Mouse (Mus musculus): ENCODE data around the gene Rbfox1. TPM values are rescaled to one million over a fixed set of nuclear protein-coding genes. Genes with fewer than 3 reads are reported as not detected.

The Rbfox1 gene
- polyA plus RNA-seq, 1 experiment, result not detected

GRCm38 (mm10) chr16:6313689-6314088 is 428.5 kb downstream of the Rbfox1 start:
- Histone ChIP-seq H3K4me3 (ENCODE audit: low read depth, low read length) (no peak overlapping the region), H3K36me3 (ENCODE audit: control insufficient read depth, insufficient read depth, low read length, poor library complexity, severe bottlenecking) (no peaks in the 10 kb centered on the region), H3K4me1 (ENCODE audit: control insufficient read depth, insufficient read depth, low read length) (no peaks in the 10 kb centered on the region), H3K9me3 (replicated peaks; ENCODE audit: control insufficient read depth, insufficient read depth, low read length, poor library complexity, severe bottlenecking) (no peaks in the 10 kb centered on the region), H3K27ac (ENCODE audit: insufficient read depth, low read length) (no peak overlapping the region), H3K9ac (ENCODE audit: low read depth, poor library complexity, severe bottlenecking) (no peak overlapping the region), H3K27me3 (ENCODE audit: control insufficient read depth, insufficient read depth, low read length, poor library complexity, severe bottlenecking) (no peaks in the 10 kb centered on the region)
- TF ChIP-seq POLR2A (IDR thresholded peaks at IDR 0.05; ENCODE audit: insufficient read depth, low read length) (no peak), EP300 (IDR thresholded peaks at IDR 0.05; ENCODE audit: insufficient read depth, low read depth, low read length) (no peak)

DNA sequence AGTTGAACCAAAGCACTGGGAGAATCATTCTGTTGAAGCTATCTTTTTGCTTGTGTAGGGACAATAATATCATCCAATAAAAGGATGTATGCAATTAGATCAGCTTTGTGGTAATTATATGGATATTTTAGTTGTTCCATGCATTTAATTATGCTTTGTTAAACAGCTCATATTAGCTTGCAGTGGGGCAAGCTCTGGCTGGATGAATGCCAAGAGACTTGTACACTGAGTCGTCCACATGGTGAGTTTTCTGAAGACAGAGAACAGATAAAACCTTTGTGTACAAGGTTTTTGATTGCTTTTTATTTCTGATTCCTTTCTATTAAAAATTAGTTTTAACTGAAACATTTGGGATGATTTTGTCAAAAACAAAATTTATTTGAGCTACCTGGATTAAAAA is 439.7 kb downstream of the Rbfox1 start:
- Histone ChIP-seq H3K9ac (ENCODE audit: low read depth, poor library complexity, severe bottlenecking) (no peak overlapping the region), H3K27ac (ENCODE audit: insufficient read depth, low read length) (no peak overlapping the region), H3K9me3 (replicated peaks; ENCODE audit: control insufficient read depth, insufficient read depth, low read length, poor library complexity, severe bottlenecking) (no peaks in the 10 kb centered on the region; the same call in 1 of the 2 replicates), H3K27me3 (ENCODE audit: control insufficient read depth, insufficient read depth, low read length, poor library complexity, severe bottlenecking) (no peaks in the 10 kb centered on the region), H3K4me1 (ENCODE audit: control insufficient read depth, insufficient read depth, low read length) (no peaks in the 10 kb centered on the region), H3K36me3 (ENCODE audit: control insufficient read depth, insufficient read depth, low read length, poor library complexity, severe bottlenecking) (no peaks in the 10 kb centered on the region), H3K4me3 (ENCODE audit: low read depth, low read length) (no peak overlapping the region)
- TF ChIP-seq CTCF (IDR thresholded peaks at IDR 0.05; ENCODE audit: low read depth, low read length) (no peak), POLR2A (IDR thresholded peaks at IDR 0.05; ENCODE audit: insufficient read depth, low read length) (no peak), EP300 (IDR thresholded peaks at IDR 0.05; ENCODE audit: insufficient read depth, low read depth, low read length) (no peak)

DNA sequence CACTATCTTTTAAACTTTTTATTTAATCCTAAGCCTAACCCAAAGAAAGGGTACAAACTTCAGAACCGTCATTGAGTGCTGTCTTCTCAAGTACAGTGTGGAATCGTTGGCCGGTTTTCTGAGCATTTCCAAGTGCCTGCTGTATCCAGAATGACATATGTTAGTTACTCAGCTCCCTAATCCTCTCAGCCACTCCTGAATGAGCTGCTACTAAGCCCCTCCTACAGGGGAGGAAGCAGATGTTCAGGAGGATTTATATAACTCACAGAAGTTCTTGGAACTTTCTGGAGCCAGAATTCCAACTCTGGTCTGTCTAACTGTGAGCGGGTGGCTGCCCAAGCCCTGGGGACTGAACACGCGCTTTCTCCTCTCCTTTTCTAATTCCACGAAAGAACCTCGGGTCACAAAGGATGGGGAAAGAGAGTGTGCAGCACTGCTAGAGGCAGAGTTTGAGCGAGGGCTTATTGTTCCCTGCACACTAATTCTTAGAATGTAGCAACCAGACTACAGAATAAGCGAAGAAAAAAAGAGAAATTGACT is 446.3 kb downstream of the Rbfox1 start:
- Histone ChIP-seq H3K27ac (ENCODE audit: insufficient read depth, low read length) (no peak overlapping the region), H3K9me3 (replicated peaks; ENCODE audit: control insufficient read depth, insufficient read depth, low read length, poor library complexity, severe bottlenecking) (no peaks in the 10 kb centered on the region), H3K4me3 (ENCODE audit: low read depth, low read length) (no peak overlapping the region), H3K9ac (ENCODE audit: low read depth, poor library complexity, severe bottlenecking) (no peak overlapping the region), H3K27me3 (ENCODE audit: control insufficient read depth, insufficient read depth, low read length, poor library complexity, severe bottlenecking) (no peaks in the 10 kb centered on the region; the same call in 1 of the 2 replicates), H3K4me1 (ENCODE audit: control insufficient read depth, insufficient read depth, low read length) (no peaks in the 10 kb centered on the region), H3K36me3 (ENCODE audit: control insufficient read depth, insufficient read depth, low read length, poor library complexity, severe bottlenecking) (no peaks in the 10 kb centered on the region)
- TF ChIP-seq CTCF (IDR thresholded peaks at IDR 0.05; ENCODE audit: low read depth, low read length) (no peak), POLR2A (IDR thresholded peaks at IDR 0.05; ENCODE audit: insufficient read depth, low read length) (no peak), EP300 (IDR thresholded peaks at IDR 0.05; ENCODE audit: insufficient read depth, low read depth, low read length) (no peak)

- H3K27ac ChIP-seq (ENCODE audit: insufficient read depth, low read length), result no peak overlapping the region
- no peak overlapping the region for H3K4me3 ChIP-seq (ENCODE audit: low read depth, low read length)
- no peak for TF ChIP-seq POLR2A (IDR thresholded peaks at IDR 0.05; ENCODE audit: insufficient read depth, low read length)
- TF ChIP-seq CTCF (IDR thresholded peaks at IDR 0.05; ENCODE audit: low read depth, low read length), result no peak
- no peaks in the 10 kb centered on the region; the same call in 1 of the 2 replicates for H3K27me3 ChIP-seq (ENCODE audit: control insufficient read depth, insufficient read depth, low read length, poor library complexity, severe bottlenecking)
- no peaks in the 10 kb centered on the region for H3K36me3 ChIP-seq (ENCODE audit: control insufficient read depth, insufficient read depth, low read length, poor library complexity, severe bottlenecking)
- no peak overlapping the region for H3K9ac ChIP-seq (ENCODE audit: low read depth, poor library complexity, severe bottlenecking)
- no peaks in the 10 kb centered on the region for H3K4me1 ChIP-seq (ENCODE audit: control insufficient read depth, insufficient read depth, low read length)
- no peaks in the 10 kb centered on the region for H3K9me3 ChIP-seq (replicated peaks; ENCODE audit: control insufficient read depth, insufficient read depth, low read length, poor library complexity, severe bottlenecking)
Measured at GRCm38 (mm10) chr16:6333273-6333672, 448.1 kb downstream of the Rbfox1 start.

GRCm38 (mm10) chr16:6348103-6348502 is 462.9 kb downstream of the Rbfox1 start:
- Histone ChIP-seq H3K27ac (ENCODE audit: insufficient read depth, low read length) (no peak overlapping the region), H3K36me3 (ENCODE audit: control insufficient read depth, insufficient read depth, low read length, poor library complexity, severe bottlenecking) (no peaks in the 10 kb centered on the region), H3K4me3 (ENCODE audit: low read depth, low read length) (peak overlapping the region; percentile 57; the same call in 1 of the 2 replicates), H3K27me3 (ENCODE audit: control insufficient read depth, insufficient read depth, low read length, poor library complexity, severe bottlenecking) (peaks cover 5% of the 10 kb centered on the region), H3K4me1 (ENCODE audit: control insufficient read depth, insufficient read depth, low read length) (no peaks in the 10 kb centered on the region), H3K9ac (ENCODE audit: low read depth, poor library complexity, severe bottlenecking) (no peak overlapping the region), H3K9me3 (replicated peaks; ENCODE audit: control insufficient read depth, insufficient read depth, low read length, poor library complexity, severe bottlenecking) (no peaks in the 10 kb centered on the region)
- no peak for TF ChIP-seq CTCF (IDR thresholded peaks at IDR 0.05; ENCODE audit: low read depth, low read length)
- no peak for TF ChIP-seq EP300 (IDR thresholded peaks at IDR 0.05; ENCODE audit: insufficient read depth, low read depth, low read length)
- no peak for TF ChIP-seq POLR2A (IDR thresholded peaks at IDR 0.05; ENCODE audit: insufficient read depth, low read length)

- no peak overlapping the region for H3K27ac ChIP-seq (ENCODE audit: insufficient read depth, low read length)
- peaks cover 5% of the 10 kb centered on the region for H3K27me3 ChIP-seq (ENCODE audit: control insufficient read depth, insufficient read depth, low read length, poor library complexity, severe bottlenecking)
- no peak overlapping the region for H3K9ac ChIP-seq (ENCODE audit: low read depth, poor library complexity, severe bottlenecking)
- peak overlapping the region; percentile 57 for H3K4me3 ChIP-seq (ENCODE audit: low read depth, low read length)
- no peaks in the 10 kb centered on the region for H3K9me3 ChIP-seq (replicated peaks; ENCODE audit: control insufficient read depth, insufficient read depth, low read length, poor library complexity, severe bottlenecking)
- H3K36me3 ChIP-seq (ENCODE audit: control insufficient read depth, insufficient read depth, low read length, poor library complexity, severe bottlenecking), result no peaks in the 10 kb centered on the region
- no peaks in the 10 kb centered on the region for H3K4me1 ChIP-seq (ENCODE audit: control insufficient read depth, insufficient read depth, low read length)
- no peak for TF ChIP-seq CTCF (IDR thresholded peaks at IDR 0.05; ENCODE audit: low read depth, low read length)
- no peak for TF ChIP-seq POLR2A (IDR thresholded peaks at IDR 0.05; ENCODE audit: insufficient read depth, low read length)
- no peak for TF ChIP-seq EP300 (IDR thresholded peaks at IDR 0.05; ENCODE audit: insufficient read depth, low read depth, low read length)
Measured at GRCm38 (mm10) chr16:6348581-6349241, 463.6 kb downstream of the Rbfox1 start.
